Mouse (Mus musculus): ENCODE measurements around the gene Ptgdr2. TPM values are rescaled to one million over a fixed set of nuclear protein-coding genes. Genes with fewer than 3 reads are reported as not detected.

Ptgdr2 gene
- polyA plus RNA-seq, 1 experiment: not detected

- Histone ChIP-seq H3K4me3 (ENCODE audit: insufficient read depth, low read length) (no peak overlapping the region), H3K27ac (ENCODE audit: insufficient read depth, low read length) (no peak overlapping the region), H3K4me1 (ENCODE audit: control insufficient read depth, insufficient read depth, low read length) (no peaks in the 10 kb centered on the region)
- no peak for TF ChIP-seq POLR2A (IDR thresholded peaks at IDR 0.05; ENCODE audit: low read depth, low read length)
- no peak for TF ChIP-seq CTCF (IDR thresholded peaks at IDR 0.05; ENCODE audit: borderline replicate concordance, insufficient read depth, low read length)
These were observed 48.9 kb downstream of the Ptgdr2 start for GRCm38 (mm10) chr19:10985889-10986288.

- no peak for TF ChIP-seq CTCF (IDR thresholded peaks at IDR 0.05; ENCODE audit: borderline replicate concordance, insufficient read depth, low read length)
- H3K4me1 ChIP-seq (ENCODE audit: control insufficient read depth, insufficient read depth, low read length): no peaks in the 10 kb centered on the region
- H3K27ac ChIP-seq (ENCODE audit: insufficient read depth, low read length): no peak overlapping the region
- no peak overlapping the region for H3K4me3 ChIP-seq (ENCODE audit: insufficient read depth, low read length)
These were observed 51.6 kb downstream of the Ptgdr2 start for GRCm38 (mm10) chr19:10988563-10988962.

GRCm38 (mm10) chr19:10990751-10991150 is 53.8 kb downstream of the Ptgdr2 start:
- no peaks in the 10 kb centered on the region for H3K4me1 ChIP-seq (ENCODE audit: control insufficient read depth, insufficient read depth, low read length)
- H3K27ac ChIP-seq (ENCODE audit: insufficient read depth, low read length): no peak overlapping the region
- H3K4me3 ChIP-seq (ENCODE audit: insufficient read depth, low read length): no peak overlapping the region
- no peak for TF ChIP-seq CTCF (IDR thresholded peaks at IDR 0.05; ENCODE audit: borderline replicate concordance, insufficient read depth, low read length)
- TF ChIP-seq POLR2A (IDR thresholded peaks at IDR 0.05; ENCODE audit: low read depth, low read length): no peak

GRCm38 (mm10) chr19:10991911-10992310 is 55.0 kb downstream of the Ptgdr2 start:
- Histone ChIP-seq H3K27ac (ENCODE audit: insufficient read depth, low read length) (no peak overlapping the region), H3K4me3 (ENCODE audit: insufficient read depth, low read length) (no peak overlapping the region), H3K4me1 (ENCODE audit: control insufficient read depth, insufficient read depth, low read length) (no peaks in the 10 kb centered on the region)
- TF ChIP-seq CTCF (IDR thresholded peaks at IDR 0.05; ENCODE audit: borderline replicate concordance, insufficient read depth, low read length) (no peak), POLR2A (IDR thresholded peaks at IDR 0.05; ENCODE audit: low read depth, low read length) (no peak)

Other genes starting within 250 kb of the Ptgdr2 start
- 14.8 and 18.0 TPM in 2 replicates for gene Vps37c, start 248.4 kb upstream of the Ptgdr2 start, polyA plus RNA-seq (2011; ENCODE audit: insufficient read length, low read depth, missing spikeins)
- not detected in 2 replicates for gene Cd5, start 198.2 kb upstream of the Ptgdr2 start, polyA plus RNA-seq (2011; ENCODE audit: insufficient read length, low read depth, missing spikeins)
- not detected in 2 replicates for gene Cd6, start 107.1 kb upstream of the Ptgdr2 start, polyA plus RNA-seq (2011; ENCODE audit: insufficient read length, low read depth, missing spikeins)
- gene Slc15a3, start 97.4 kb upstream of the Ptgdr2 start, polyA plus RNA-seq (2011; ENCODE audit: insufficient read length, low read depth, missing spikeins): 0.53 and 2.1 TPM in 2 replicates
- gene Tmem132a, start 67.2 kb upstream of the Ptgdr2 start, polyA plus RNA-seq (2011; ENCODE audit: insufficient read length, low read depth, missing spikeins): 29.6 and 37.5 TPM in 2 replicates
- 50.6 and 59.9 TPM in 2 replicates for gene Tmem109, start 55.2 kb upstream of the Ptgdr2 start, polyA plus RNA-seq (2011; ENCODE audit: insufficient read length, low read depth, missing spikeins)
- gene Prpf19, start 41.9 kb upstream of the Ptgdr2 start, polyA plus RNA-seq (2011; ENCODE audit: insufficient read length, low read depth, missing spikeins): 115 TPM in 2 replicates
- gene Zp1, start 16.5 kb upstream of the Ptgdr2 start, polyA plus RNA-seq (2011; ENCODE audit: insufficient read length, low read depth, missing spikeins): not detected in 2 replicates
- 12.3 and 13.1 TPM in 2 replicates for gene Ccdc86, start 12.1 kb downstream of the Ptgdr2 start, polyA plus RNA-seq (2011; ENCODE audit: insufficient read length, low read depth, missing spikeins)
- not detected in 2 replicates for gene Ms4a10, start 37.5 kb downstream of the Ptgdr2 start, polyA plus RNA-seq (2011; ENCODE audit: insufficient read length, low read depth, missing spikeins)
- gene Ms4a15, start 56.1 kb downstream of the Ptgdr2 start, polyA plus RNA-seq (2011; ENCODE audit: insufficient read length, low read depth, missing spikeins): not detected in 2 replicates
- not detected in 2 replicates for gene Ms4a18, start 80.9 kb downstream of the Ptgdr2 start, polyA plus RNA-seq (2011; ENCODE audit: insufficient read length, low read depth, missing spikeins)
- not detected in 2 replicates for gene Ms4a8a, start 143.9 kb downstream of the Ptgdr2 start, polyA plus RNA-seq (2011; ENCODE audit: insufficient read length, low read depth, missing spikeins)
- not detected in 2 replicates for gene 1700017D01Rik, start 193.7 kb downstream of the Ptgdr2 start, polyA plus RNA-seq (2011; ENCODE audit: insufficient read length, low read depth, missing spikeins)
- not detected in 2 replicates for gene 1700025F22Rik, start 228.2 kb downstream of the Ptgdr2 start, polyA plus RNA-seq (2011; ENCODE audit: insufficient read length, low read depth, missing spikeins)